Mouse (Mus musculus): ENCODE results near the gene Zdhhc14. TPM values are rescaled to one million over a fixed set of nuclear protein-coding genes. Genes with fewer than 3 reads are reported as not detected.

The Zdhhc14 gene
- total RNA-seq (2023) = 10 to 100 TPM; 13.0 to 16.1 TPM

DNA sequence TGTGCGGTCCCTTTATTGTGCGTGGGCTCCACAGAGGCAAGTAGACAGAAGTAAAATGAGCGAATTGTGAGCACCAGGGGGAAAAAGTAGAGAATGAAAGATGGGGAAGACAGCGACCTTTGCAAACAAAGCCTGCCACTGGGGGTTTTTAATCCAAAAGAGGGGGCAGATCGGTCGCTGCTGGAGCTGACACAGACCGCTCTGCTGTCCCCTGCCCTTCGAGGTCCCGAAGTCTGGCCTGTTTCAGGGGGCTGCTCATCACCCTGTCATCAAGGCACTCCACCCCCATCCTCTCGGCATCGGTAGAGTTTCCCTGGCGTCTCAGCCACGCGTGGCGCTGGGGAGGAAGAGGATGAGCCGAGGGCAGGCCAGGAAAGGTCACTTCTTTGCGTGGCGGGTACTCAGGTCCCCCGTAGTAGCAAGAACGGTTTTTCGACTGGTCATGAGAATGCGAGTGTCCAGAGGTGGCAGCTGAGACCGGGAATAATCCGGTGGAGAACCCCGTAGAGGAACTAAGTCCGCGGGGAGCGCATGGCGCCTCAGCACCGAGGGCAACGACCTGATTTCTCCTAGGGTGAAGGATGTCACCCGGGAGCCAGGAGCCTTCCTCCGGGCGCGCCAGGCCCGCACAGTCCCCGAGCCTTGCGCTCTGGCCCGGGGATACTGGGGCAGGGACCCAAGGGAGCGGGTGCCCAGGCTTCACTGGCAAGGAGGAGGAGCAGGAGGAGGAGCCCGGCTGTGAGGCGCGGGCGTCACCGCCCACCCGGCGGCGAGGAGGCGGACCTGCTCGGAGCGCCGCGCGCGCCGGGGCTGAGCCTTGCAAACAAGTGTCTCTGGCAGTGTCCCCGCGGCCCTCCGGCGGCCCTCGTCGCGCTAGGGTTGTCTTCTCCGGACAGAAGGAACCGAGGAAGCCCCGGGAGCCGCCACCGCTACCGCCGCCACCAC, at the start of gene Zdhhc14:
TSS of gene Zdhhc14 (plus strand) at position 757 of the 945 bp plus-strand sequence.

Other genes with a start within 250 kb of the Zdhhc14 start
- 1 to 10 TPM; 1.2 to 4.1 TPM for gene Ldhal6b, start 73.8 kb upstream of the Zdhhc14 start, total RNA-seq (2023)
- gene Tmem242, start 52.3 kb upstream of the Zdhhc14 start, total RNA-seq (2023) = 10 to 100 TPM; 33.7 to 44.4 TPM

All from B cell, adult 67 days (primary cell).